Mouse (Mus musculus) liver, postnatal 0 days (tissue): Measurements from ENCODE around the gene Cnnm2.

Experiments
- CTCF ChIP-seq: sonication (generic); IDR thresholded peaks from 2 replicates; pipeline ENCODE4 v1.5.1; 2016; ENCODE audit warnings: antibody characterized with exemption, low read depth
- EP300 ChIP-seq: IDR thresholded peaks from 2 replicates; pipeline ENCODE4 v1.6.1; 2016; ENCODE audit warnings: antibody characterized with exemption, low read depth, mild to moderate bottlenecking

DNA sequence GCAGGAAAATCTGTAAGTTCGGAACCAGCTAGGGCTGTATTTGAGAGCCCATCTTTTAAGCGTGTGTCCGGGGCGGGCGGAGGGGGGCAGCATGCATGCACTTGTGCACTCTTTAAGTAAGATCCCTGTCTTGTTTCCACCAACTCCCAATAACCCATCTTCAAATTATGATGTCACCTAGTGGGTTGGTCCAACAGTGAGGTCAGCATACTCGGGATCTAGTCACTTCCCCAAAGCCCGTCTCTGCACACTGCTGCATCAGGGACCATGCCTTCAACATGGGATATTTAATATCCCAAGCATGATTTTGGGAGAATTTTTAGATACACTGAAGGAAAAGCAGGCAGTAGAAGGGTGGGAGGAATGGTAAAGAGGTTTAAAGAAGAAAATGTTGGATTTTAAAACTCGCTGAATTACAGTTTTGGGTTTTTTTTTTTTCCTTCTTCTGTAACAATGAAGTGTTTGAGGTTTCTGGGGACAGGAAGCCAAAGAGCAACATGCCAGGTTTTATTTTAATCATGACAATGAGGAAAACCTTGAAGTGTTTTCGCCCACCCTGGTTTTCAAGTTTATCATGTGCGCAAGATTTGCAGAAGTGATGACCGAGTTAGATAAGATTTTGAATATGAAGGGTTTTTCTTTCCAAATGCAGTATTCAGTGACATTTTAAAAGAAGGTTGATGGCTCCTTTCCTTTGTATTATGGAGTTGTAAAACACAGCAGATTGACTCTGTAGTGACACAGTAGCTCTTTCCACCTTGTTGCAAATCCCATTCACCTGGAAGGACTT lies 76.1 kb downstream of the Cnnm2 start:
- TF ChIP-seq CTCF, result no peak
- no peak for TF ChIP-seq EP300
